In genomic region chr8:128069749-128070148, GRCm38 (mm10) we compare ENCODE assay signal across 17 mouse cellular contexts.
"Had no signal": no experiment of that assay in that cellular context is flagged by ENCODE, and none has a peak within 500 bp of the region (broad histone marks: within the 10 kb centered on the region; RNA-seq: fewer than 3 reads in every experiment).

No protein-coding gene starts in this region.

- H3K36me3 ChIP-seq: liver, embryonic 15.5 days; midbrain, embryonic 15.5 days; neural tube, embryonic 13.5 days; stomach, embryonic 15.5 days had no signal

- H3K4me3 ChIP-seq: liver, embryonic 15.5 days; megakaryocyte, embryonic 14.5 days; midbrain, embryonic 15.5 days; neural tube, embryonic 13.5 days; stomach, embryonic 15.5 days had no signal

- DNase-seq: kidney, adult 9 months; kidney, postnatal 36 days; left cerebral cortex, postnatal 4 days; lung, embryonic 14.5 days; lung, postnatal 10 days; retina, postnatal 1 day; right cerebral cortex, postnatal 4 days; spleen, adult 18-20 months; thymus, adult 18-20 months; thymus, postnatal 14 days had no signal

- H3K4me2 ChIP-seq: liver, embryonic 11.5 days; liver, embryonic 15.5 days; lung, embryonic 14.5 days; midbrain, embryonic 11.5 days; midbrain, embryonic 15.5 days; neural tube, embryonic 13.5 days; stomach, embryonic 15.5 days had no signal

- H3K27me3 ChIP-seq: liver, embryonic 15.5 days; midbrain, embryonic 15.5 days; neural tube, embryonic 13.5 days; stomach, embryonic 15.5 days had no signal

- ATAC-seq: midbrain, embryonic 15.5 days had no signal
